Mouse (Mus musculus) kidney, adult 9 months (tissue): ENCODE measurements around the gene Vmn2r20.
"Not testable (repeated sequence)": the region's sequence is repeated elsewhere in the genome, so short reads cannot be mapped to it uniquely, and the experiment has no call there.

Experiments
- DNase-seq: peaks from one replicate; pipeline ENCODE4 v3.0.0; 2022

The Vmn2r20 gene

GRCm38 (mm10) chr6:123418016-123418415 is at the start of gene Vmn2r20:
TSS of gene Vmn2r20 (minus strand) at chr6:123418116.
- DNase-seq, result not testable (repeated sequence)

GRCm38 (mm10) chr6:123424413-123424812 is 6.5 kb upstream of the Vmn2r20 start:
- not testable (repeated sequence) for DNase-seq

- DNase-seq, result not testable (repeated sequence)
Measured at GRCm38 (mm10) chr6:123406918-123407665, 10.8 kb downstream of the Vmn2r20 start.

- DNase-seq, result peak; percentile 44
Measured at GRCm38 (mm10) chr6:123388824-123389223, 29.1 kb downstream of the Vmn2r20 start.

- no peak for DNase-seq
Measured at GRCm38 (mm10) chr6:123346141-123346540, 71.8 kb downstream of the Vmn2r20 start.

- peak; percentile 3 for DNase-seq
Measured at GRCm38 (mm10) chr6:123340093-123340492, 77.8 kb downstream of the Vmn2r20 start.

- DNase-seq, result no peak
Measured at GRCm38 (mm10) chr6:123332503-123332902, 85.4 kb downstream of the Vmn2r20 start.
